Mouse (Mus musculus): ENCODE data around the gene Kcnh3.

Gene Kcnh3

DNA sequence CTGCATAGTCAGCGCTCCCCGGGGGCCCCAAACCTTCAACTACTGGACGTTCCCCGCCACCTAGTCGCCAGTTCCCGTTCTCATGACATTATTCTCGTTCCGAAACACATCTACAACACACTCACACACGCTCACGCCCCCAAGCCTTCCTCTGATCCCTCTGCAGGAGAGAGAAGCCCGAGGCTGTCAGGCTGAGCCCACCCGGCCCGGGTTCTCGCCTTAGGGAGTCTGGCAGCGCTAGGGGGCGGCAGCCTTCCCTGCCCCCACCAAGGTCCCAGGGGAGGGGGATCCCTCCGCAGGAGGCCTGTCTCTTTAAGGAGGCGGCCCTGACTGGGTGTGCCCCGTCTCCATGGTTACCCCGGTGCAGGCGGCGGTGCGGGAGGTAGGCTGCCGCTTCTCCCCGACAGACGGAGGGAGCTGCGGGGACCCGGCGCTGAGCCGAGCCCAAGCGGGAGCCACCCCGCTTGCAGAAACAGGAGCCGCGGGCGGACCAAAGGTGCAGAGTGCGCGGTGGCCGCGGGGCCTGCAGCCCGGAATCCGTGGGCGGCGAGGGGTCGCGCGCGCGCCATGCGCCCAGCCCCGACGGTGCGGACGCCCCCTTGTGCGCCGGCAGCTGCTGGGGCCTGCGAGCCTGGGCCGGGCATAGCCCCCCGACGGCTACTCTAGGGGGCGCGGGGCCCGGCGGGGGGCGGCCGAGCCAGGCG lies at the start of gene Kcnh3:
Gene Kcnh3 (plus strand): TSS at position 654 of the 704 bp plus-strand sequence.
- no peak for DNase-seq (ENCODE audit: low read depth, low spot score)

DNA sequence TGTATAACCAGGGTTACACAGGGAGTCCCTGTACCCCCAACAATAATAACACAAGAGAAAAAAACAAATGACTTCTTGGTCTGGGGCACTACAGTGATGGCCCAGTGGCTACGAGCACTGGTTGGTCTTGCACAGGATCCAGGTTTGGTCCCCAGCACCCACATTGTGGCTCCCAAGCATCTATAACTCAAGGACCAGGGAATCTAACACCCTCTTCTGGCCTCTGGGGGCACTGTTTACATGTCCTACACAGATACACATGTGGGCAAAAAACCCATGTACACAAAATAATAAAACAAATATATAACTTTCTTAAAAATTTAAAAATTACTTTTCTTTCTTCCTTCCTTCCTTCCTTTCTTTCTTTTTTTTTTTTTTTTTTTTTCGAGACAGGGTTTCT lies 45.0 kb upstream of the Kcnh3 start:
- DNase-seq (ENCODE audit: low read depth, low spot score): no peak

DNA sequence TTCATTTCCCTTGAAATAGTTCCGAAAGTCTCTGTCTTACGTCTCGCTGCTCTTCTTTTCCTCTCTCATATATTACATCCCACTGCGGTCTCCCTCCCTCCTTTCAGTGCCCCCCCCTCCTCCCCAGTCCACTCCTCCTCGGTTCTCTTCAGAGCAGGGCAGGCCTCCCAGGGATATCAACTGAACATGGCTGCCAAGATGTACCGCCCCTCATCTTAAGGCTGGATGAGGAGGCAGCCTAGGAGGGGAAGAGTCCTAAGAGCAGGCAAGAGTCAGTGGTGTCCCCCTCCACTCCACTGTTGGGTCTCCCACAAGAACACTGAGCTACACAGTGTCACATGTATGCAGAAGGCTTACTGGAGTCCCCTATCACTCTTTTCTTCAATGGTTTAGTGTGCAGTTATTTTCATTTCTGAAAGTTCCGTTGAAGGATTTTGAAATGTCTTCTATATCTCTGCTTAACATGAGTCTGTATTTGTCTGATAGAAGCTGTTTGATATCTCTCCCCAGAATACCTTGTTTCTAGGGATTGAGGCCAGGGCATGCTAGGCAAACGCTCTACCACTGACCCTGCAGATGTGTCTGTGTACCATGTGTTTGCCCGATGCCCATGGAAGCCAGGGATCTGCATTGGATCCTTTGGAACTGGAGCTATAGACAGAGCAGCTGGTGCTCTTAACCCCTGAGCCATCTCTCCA lies 40.3 kb upstream of the Kcnh3 start:
- DNase-seq (ENCODE audit: low read depth, low spot score): no peak

DNA sequence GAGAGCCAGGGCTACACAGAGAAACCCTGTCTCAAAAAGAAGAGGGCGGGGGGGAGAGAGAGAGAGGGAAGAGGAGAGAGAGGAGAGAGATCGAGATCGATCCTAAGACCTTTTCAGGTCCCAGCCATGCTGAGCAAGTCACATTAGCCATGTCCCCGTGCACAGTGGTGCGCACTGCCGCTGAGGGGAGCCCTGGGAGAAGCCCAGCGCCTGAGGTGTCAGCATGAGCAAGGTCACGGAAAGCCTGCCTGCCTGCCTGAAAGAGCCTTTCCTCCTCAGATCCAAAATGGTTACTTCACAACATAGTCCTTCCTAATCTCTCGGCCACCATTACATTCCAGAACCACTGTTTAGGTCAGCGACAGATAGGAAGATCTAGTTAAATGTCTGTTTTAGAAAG lies 30.3 kb upstream of the Kcnh3 start:
- no peak for DNase-seq (ENCODE audit: low read depth, low spot score)

DNA sequence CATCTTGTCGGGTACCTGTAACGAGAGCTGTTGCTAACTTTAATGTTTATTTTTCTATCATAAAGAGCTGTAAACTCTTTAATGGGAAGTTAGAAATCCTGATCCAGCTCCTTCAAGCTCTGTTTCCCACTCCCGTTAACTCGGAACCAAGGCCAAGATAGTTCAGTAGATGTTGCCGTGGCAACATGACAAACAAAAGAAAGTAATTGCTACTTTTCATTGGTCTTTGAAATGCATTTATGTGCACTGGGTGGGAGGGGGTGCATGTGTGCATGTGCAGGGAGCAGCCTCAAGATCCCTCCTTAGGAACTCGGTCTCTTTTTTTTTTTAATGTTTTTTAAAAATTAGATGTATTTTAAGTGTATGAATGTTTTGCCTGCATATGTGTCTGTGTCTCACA lies 29.6 kb upstream of the Kcnh3 start:
- DNase-seq (ENCODE audit: low read depth, low spot score): no peak

DNA sequence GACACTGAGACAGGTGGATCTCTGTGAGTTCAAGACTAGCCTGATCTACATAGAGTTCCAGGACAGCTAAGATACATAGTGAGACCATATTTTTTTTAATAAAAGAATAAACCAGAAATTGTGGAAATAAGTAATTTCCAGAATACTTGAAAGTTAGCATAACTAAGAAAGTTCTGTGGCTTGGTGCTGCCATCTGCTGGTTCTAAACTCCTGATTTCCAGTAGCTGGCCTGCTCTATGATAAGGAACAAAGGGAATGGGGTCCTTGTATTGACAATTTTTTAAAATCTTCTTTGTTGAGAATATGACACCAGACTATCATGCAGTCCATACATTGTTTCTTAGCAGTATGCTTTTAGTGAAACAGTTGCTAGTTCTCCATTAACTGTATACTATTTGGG lies 25.9 kb upstream of the Kcnh3 start:
- DNase-seq (ENCODE audit: low read depth, low spot score): no peak

DNA sequence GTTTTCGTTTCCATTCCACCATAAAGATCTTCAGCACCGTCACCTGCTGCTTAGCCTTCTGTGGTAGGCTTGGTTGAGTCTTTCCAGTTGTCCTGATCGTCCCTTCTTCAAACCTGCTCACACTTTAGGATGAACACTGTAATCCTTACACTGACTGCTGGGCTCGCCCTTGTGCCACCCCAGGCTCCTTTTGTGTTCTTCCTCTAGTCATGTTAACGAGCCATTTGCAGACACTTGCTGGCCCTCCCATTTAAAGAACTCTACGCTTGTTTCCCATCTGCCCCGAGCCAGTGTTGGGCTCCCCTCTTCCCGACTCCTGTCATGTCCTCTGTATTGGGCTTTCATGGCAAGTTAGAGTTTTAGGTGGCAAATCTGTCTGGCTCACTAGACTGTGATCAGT lies 18.7 kb upstream of the Kcnh3 start:
- DNase-seq (ENCODE audit: low read depth, low spot score): no peak

DNA sequence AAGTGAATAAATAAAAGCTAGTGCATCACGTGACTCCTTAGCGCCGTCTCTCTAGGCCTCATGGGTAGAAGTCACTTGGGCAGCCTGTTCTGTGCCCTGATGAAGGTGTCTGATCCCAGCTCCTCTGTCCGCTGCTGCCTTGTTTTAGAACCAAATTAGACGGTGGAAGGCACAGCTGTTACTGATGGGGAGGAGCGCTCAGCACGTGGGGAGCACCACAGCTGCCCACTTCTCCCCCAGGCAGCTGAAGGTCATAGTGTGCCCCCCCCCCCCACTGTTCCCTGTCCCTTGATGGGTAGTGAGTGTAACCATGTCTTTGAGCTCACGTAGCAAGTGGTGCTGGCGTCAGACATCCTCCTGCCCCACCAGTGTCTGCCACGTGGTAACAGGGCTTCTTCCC lies 11.5 kb upstream of the Kcnh3 start:
- DNase-seq (ENCODE audit: low read depth, low spot score): no peak

DNA sequence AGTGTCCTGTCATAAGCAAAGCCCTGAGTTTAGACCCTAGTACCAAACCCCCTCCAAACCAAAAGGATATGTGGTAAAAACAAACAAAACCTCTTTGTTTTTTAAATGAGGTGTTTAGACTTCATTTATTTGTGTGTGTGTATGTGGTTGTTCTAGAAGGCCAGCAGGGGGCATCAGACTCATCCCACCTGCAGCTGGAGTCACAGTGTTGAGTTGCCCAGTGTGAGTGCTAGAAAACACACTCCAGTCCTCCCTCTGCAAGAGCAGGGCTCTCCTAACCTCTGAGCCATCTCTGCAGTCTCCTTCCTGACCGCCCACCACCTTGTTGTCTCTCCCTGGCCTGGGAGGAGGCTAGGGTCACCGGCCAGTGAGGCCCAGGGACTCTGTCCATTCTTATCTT lies 9.7 kb upstream of the Kcnh3 start:
- DNase-seq (ENCODE audit: low read depth, low spot score): peak; percentile 12

DNA sequence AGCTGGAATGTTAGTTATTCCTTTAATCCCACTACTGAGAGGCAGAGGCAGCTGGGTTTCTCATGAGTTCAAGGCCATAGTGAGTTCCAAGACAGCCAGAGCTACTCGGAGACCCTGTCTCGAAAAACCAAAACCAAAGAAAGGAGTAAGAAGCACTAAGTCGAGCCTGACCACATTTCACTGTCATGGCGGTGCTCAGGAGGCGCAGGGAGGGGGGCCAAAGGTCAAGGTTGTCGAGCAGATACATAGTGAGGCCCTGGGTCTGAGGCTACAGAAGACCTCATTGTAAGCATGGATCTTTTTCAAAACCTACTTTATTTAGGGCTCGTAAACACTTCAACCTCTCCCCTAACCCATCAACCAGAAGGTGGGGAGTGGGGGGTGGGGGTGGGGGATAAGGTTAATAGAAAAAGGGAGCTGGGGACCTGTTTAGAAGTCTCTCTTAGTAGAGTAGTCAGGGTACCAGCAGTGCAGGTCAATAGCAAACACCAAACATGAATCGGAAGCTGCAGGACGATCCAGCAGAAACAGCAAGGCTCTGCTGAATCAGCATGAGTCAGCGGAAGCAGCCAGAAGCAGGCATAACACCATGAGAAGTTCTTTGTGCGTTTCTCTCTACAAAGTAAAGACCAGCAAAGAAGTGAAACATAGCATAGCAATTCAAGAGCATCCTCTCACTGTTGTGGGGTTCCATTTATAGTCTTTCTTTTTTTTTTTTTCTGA lies 8.8 kb upstream of the Kcnh3 start:
- DNase-seq (ENCODE audit: low read depth, low spot score): no peak

DNA sequence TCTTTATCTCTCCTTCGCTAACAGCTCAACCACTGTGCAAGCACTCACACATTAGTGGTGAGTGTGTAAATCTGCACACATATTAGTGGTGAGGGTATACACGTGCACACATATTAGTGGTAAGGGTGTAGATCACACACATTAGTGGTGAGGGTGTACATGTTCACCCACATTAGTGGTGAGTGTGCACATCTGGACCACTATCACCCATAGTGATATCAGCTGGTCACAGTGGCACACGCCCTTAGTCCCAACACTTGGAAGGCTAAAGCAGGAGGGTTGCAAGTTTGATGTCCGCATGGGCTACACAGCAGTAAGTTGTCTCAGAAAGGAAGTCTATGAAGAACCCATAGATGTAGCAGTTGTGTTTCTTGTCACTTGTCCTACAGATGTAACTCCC lies 7.0 kb upstream of the Kcnh3 start:
- DNase-seq (ENCODE audit: low read depth, low spot score): no peak

DNA sequence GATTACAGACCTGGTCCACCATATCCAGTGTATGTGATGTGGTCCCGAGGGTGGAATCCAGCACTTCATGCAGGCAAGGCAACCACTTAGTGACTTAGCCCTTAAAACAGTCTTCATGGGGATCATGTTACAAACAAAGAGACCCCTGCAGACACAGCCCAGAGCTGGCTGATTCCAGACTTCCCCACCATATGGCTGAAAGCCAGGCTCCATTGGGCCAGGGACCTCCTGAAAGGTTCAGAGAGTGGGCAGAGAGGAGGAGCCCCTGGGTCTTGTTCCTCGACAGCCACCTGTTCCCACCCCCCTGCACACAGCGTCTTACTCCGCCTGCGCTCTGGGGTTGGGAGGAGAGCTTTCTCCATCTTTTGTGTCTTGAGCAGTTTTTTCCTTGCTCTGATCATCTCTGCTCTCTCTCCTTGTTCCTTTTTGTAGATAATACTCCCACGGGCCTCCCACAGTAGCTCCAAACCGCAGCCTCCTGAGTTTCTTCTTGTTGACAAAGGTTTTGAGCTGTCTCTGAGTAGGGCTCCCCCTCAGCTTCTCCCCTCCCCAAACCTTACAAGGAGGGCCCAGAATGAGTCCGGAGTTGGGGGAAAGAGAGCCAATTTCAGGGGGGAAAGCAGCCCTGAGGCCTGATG lies 3.2 kb upstream of the Kcnh3 start:
- no peak for DNase-seq (ENCODE audit: low read depth, low spot score)

DNA sequence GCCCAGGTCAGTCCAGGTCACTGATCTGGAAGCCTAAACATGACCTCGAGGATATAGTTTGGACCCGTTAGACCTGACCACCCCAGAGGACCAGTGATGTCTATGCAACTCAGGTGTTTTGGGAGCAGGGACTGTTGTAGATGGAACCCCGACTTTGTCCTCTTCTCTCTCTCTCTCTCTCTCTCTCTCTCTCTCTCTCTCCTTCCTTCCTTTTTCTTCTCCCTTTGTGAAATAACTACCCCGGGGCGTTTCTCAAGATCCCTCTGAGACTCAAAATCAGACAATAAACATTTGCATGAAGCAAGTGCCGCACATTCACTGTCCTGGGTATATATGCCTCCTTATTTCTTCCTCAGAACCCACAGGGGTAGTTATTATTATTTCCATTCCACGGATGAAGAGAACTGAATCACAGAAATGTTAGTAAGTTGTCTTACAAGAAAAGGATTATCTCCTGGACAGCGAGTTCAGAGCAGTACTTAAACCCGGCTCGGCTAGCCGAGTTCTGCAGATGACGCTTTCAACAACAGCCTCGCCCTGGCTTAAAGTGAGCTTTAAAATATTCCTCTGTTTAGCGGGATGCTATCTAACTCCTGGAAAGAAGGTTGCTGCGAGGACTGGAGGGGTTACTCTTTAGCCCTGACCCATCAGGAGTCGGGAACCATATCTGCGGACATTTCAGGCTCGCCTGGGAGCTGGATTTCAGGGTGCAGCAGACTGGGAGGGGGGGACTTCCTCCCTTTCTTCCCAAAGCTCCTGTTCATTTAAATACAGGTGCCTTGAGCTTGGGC lies 1.7 kb upstream of the Kcnh3 start:
- DNase-seq (ENCODE audit: low read depth, low spot score): no peak

DNA sequence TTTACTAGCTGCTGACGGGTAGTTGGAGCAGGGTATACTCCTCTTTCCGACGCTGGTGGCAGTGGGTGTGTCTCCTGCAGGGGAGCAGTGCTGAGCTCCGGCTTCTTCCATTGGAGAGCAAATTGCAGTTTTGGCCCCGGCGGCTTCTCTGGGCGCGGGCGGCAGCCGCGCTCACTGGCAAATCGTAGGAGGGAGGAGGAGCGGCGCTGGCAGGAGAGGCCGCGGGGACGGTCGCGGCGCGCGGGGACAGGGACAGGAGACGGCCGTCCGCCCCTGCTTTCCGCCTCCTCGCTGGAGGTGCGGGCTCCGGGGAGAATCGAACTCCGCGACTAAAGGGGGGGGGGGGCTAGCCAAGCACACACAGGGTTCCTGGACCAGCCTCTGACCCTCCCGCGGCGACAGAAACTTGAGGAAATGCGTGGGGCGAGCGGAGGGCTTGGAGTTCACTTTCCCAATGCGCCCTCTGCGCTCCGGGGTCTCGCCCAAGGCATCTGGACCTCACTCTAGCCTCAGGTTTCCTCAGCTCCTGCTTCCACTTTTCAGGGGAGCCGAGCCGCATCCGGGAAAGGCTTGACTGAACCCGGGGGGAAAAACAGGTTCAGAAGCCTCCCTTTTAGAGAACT lies 965 bp upstream of the Kcnh3 start:
- no peak for DNase-seq (ENCODE audit: low read depth, low spot score)

DNA sequence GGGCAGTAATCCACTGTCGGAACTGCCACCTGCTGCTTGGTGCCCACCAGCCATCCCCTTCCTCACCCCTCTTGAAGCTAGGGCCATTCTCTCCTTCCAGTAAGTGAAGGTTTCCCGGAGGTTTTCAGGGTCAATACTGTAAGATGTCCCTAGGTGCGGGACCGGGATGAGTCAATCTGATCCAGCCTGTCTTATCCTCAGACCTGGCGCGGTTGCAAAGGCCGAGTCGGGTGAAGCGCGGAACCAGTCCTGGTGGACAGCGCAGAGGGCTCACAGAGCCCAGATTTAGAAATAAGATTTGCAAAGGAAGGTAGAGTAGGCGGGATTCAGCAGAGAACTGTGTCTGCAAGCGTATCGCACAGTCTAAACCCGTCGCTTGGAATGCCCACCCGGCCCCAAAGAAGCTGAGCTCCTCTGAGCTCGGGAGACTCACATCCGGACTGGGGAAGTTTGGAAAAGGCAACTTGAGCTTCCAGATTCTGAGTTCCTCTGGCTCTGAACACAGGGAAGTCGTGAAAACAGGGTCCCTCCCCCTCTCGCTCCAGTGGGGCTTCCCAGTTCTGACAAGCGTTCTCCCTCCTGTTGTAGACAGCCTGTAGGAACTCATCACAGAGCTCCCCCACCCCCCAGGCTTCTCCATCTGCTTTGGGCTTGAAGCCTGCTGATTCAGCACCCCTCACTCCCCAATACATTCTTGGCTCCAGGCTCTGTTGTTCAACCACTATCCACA lies 585 bp downstream of the Kcnh3 start:
- no peak for DNase-seq (ENCODE audit: low read depth, low spot score)

DNA sequence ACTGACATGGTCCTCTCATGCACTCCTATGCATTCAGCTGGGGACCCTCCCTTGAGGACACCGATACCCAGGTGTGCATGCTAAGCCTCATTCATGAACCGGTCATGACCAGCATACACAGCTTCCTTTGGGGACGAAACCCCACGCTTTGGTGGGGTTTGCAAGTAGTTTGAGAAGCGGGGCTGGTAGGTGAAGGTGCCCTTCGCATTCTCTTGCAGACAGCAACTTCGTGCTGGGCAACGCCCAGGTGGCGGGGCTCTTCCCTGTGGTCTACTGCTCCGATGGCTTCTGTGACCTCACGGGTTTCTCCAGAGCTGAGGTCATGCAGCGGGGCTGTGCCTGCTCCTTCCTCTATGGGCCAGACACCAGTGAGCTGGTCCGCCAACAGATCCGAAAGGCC lies 1.4 kb downstream of the Kcnh3 start:
- no peak for DNase-seq (ENCODE audit: low read depth, low spot score)

DNA sequence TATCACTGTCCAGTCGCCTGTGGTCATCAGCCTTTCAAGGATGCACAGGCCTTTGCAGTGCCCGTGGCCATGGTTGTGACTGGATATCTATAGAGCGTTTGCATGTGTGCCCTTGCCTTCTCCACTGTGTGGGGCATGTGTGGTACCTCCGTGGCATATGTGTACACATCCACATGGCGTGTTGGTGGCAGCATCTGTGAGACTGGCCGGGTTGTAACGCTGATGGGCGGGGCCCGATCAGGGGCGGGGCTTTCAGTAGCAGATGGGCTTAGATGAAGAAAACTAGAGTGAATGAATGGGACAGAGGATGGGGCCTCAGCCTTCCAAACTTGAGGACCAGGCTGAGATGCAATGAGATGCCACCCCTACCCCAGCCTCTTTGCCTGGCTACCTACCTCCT lies 7.3 kb downstream of the Kcnh3 start:
- no peak for DNase-seq (ENCODE audit: low read depth, low spot score)

DNA sequence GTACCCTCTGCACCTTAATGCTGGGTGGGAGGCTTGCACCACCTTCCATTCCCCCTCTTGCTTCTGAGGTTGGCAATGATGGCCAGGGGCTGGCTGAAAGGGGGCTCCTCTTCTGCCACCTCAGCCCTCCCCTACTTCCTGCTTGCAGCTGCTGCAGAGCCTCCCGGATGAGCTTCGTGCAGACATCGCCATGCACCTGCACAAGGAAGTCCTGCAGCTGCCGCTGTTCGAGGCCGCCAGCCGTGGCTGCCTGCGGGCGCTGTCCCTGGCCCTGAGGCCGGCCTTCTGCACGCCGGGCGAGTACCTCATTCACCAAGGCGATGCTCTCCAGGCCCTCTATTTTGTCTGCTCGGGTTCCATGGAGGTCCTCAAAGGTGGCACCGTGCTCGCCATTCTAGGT lies 9.1 kb downstream of the Kcnh3 start:
- DNase-seq (ENCODE audit: low read depth, low spot score): no peak

DNA sequence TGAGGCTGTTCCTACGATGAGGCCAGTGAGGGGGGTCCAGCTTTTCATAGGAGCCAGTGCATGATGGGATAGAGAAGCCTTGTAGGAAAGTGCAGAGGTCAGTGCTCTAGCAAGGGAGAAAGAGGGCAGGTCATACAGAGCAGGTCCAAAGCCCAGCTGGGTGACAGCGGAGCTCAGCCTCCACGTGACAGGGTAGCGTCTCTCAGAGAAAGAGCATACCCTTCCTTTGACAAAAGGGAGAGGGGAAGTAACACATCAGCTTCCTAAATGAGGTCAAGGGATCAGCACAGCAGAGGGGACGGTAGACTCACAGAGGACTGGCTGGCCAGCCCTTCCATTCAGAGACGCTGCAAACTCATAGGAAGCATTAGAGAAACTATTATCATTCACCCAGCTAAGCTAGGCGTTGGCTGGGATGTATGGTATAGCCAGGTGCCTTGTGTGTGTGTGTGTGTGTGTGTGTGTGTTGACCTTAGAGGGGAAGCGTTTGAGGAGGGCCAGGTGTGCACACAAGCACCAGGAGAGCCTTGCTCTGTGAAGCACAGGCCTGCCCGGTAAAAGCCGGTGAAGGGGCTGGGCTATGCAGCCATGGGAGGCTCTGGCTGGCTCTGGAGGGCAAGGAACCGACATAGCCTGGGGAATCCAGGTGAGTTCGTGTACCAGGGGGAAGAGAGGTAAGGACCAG lies 9.8 kb downstream of the Kcnh3 start:
- no peak for DNase-seq (ENCODE audit: low read depth, low spot score)

DNA sequence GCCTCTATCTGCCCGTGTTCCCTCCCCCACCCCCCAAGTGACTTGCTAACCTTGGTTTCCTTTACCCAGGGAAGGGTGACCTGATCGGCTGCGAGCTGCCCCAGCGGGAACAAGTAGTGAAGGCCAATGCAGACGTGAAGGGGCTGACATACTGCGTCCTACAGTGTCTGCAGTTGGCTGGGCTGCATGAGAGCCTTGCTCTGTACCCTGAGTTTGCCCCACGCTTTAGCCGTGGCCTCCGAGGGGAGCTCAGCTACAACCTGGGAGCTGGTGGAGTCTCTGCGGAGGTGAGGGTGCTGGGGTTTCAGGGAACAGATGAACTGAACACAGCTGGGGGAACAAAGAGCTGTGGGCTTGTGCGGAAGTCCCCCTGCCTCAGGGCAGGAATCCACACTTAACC lies 13.3 kb downstream of the Kcnh3 start:
- no peak for DNase-seq (ENCODE audit: low read depth, low spot score)

All from skeletal muscle tissue, adult 2 months (tissue).